In genomic region chr2:119172862-119173576, GRCm38 (mm10) we compare ENCODE assay signal across 8 mouse cellular contexts. TPM values are rescaled to one million over a fixed set of nuclear protein-coding genes. Genes with fewer than 3 reads are reported as not detected.
A peak's percentile ranks its signal among the peaks of the same experiment; 100 is the strongest.
DNase-seq lines count a peak whose midpoint lies in the region; ATAC-seq lines count a peak whose summit lies in the region.

No protein-coding gene starts in this region.

- H3K9ac ChIP-seq in embryonic facial prominence, embryonic 11.5 days (replicated peaks; ENCODE audit: low read length) = 0 out of 2 replicates have a peak overlapping the region, but pooled peaks have one; percentile 18
- H3K9ac ChIP-seq in intestine, embryonic 15.5 days = no peak overlapping the region
- H3K9ac ChIP-seq in liver, embryonic 15.5 days = 0 out of 2 replicates have a peak overlapping the region, but pooled peaks have one; percentile 6
- H3K9ac ChIP-seq in neural tube, embryonic 14.5 days (replicated peaks; ENCODE audit: low read depth, low read length) = 0 out of 2 replicates have a peak overlapping the region, but pooled peaks have one; percentile 37

- no peak for DNase-seq in embryonic facial prominence, embryonic 11.5 days (ENCODE audit: low spot score)
- no peak for DNase-seq in embryonic facial prominence, embryonic 10.5 days (ENCODE audit: low spot score)
- DNase-seq in adrenal gland, postnatal 4 days (ENCODE audit: low spot score in 2 of 2) = peak; percentile 31 to 73
- DNase-seq in thymus, adult 18-20 months = no peak

- no peak for ATAC-seq in embryonic facial prominence, embryonic 11.5 days (replicated peaks; ENCODE audit: insufficient number of reproducible peaks, low FRiP score, low TSS enrichment, low read depth)
- ATAC-seq in granulocyte monocyte progenitor cell, adult 5-6 weeks (replicated peaks; ENCODE audit: poor library complexity, severe bottlenecking) = peak; percentile 44
- ATAC-seq in intestine, embryonic 15.5 days = peak; percentile 81
- peak; percentile 58 for ATAC-seq in liver, embryonic 15.5 days (ENCODE audit: insufficient read depth)
- peak; percentile 62 for ATAC-seq in neural tube, embryonic 14.5 days (ENCODE audit: low read depth)

- H3K27ac ChIP-seq in embryonic facial prominence, embryonic 11.5 days (replicated peaks; ENCODE audit: low read depth, low read length) = no peak overlapping the region
- H3K27ac ChIP-seq in embryonic facial prominence, embryonic 10.5 days (replicated peaks) = no peak overlapping the region
- peak overlapping the region; percentile 5 for H3K27ac ChIP-seq in intestine, embryonic 15.5 days
- peak overlapping the region; percentile 41; the same call in 1 of the 2 replicates for H3K27ac ChIP-seq in liver, embryonic 15.5 days (replicated peaks)
- H3K27ac ChIP-seq in neural tube, embryonic 14.5 days (ENCODE audit: low read depth, low read length) = peak overlapping the region; percentile 40; the same call in 1 of the 2 replicates

- H3K4me2 ChIP-seq in embryonic facial prominence, embryonic 11.5 days (ENCODE audit: low read depth, low read length) = no peak overlapping the region
- peak overlapping the region; percentile 42 for H3K4me2 ChIP-seq in intestine, embryonic 15.5 days (replicated peaks)
- peak overlapping the region; percentile 44 for H3K4me2 ChIP-seq in liver, embryonic 15.5 days
- peak overlapping the region; percentile 21 for H3K4me2 ChIP-seq in neural tube, embryonic 14.5 days (ENCODE audit: low read depth, low read length)

- H3K4me1 ChIP-seq in embryonic facial prominence, embryonic 11.5 days (ENCODE audit: control insufficient read depth, insufficient read depth, low read length) = no peaks in the 10 kb centered on the region; the same call in 1 of the 2 replicates
- H3K4me1 ChIP-seq in embryonic facial prominence, embryonic 10.5 days = peaks cover 40% of the 10 kb centered on the region
- peaks cover 24% of the 10 kb centered on the region for H3K4me1 ChIP-seq in intestine, embryonic 15.5 days (replicated peaks)
- H3K4me1 ChIP-seq in liver, embryonic 15.5 days (replicated peaks) = peaks cover 31% of the 10 kb centered on the region
- H3K4me1 ChIP-seq in neural tube, embryonic 14.5 days (ENCODE audit: control insufficient read depth, insufficient read depth, low read length) = peaks cover 14% of the 10 kb centered on the region

- peaks cover 2% of the 10 kb centered on the region; the same call in 1 of the 2 replicates for H3K27me3 ChIP-seq in embryonic facial prominence, embryonic 11.5 days (ENCODE audit: control insufficient read depth, insufficient read depth, low read length)
- peaks cover 28% of the 10 kb centered on the region for H3K27me3 ChIP-seq in embryonic facial prominence, embryonic 10.5 days (replicated peaks; ENCODE audit: low read depth, poor library complexity, severe bottlenecking)
- H3K27me3 ChIP-seq in intestine, embryonic 15.5 days (replicated peaks) = no peaks in the 10 kb centered on the region; the same call in 1 of the 2 replicates
- peaks cover 19% of the 10 kb centered on the region for H3K27me3 ChIP-seq in liver, embryonic 15.5 days
- no peaks in the 10 kb centered on the region for H3K27me3 ChIP-seq in neural tube, embryonic 14.5 days (ENCODE audit: control insufficient read depth, insufficient read depth, low read length)

- WGBS in embryonic facial prominence, embryonic 11.5 days = 34% methylated on average over 13 of the region's 13 CpGs
- WGBS in embryonic facial prominence, embryonic 10.5 days = 32% methylated on average over 13 of the region's 13 CpGs
- WGBS in intestine, embryonic 15.5 days = 11% methylated on average over 13 of the region's 13 CpGs
- WGBS in liver, embryonic 15.5 days (ENCODE audit: insufficient replicate concordance) = 6% methylated on average over 13 of the region's 13 CpGs
- 8% methylated on average over 13 of the region's 13 CpGs for WGBS in neural tube, embryonic 14.5 days

- no peak overlapping the region for H3K4me3 ChIP-seq in embryonic facial prominence, embryonic 11.5 days (ENCODE audit: low read depth, low read length)
- no peak overlapping the region for H3K4me3 ChIP-seq in embryonic facial prominence, embryonic 10.5 days
- no peak overlapping the region for H3K4me3 ChIP-seq in intestine, embryonic 15.5 days (replicated peaks)
- H3K4me3 ChIP-seq in liver, embryonic 15.5 days (replicated peaks) = no peak overlapping the region
- H3K4me3 ChIP-seq in neural tube, embryonic 14.5 days (ENCODE audit: low read depth, low read length) = no peak overlapping the region

- H3K36me3 ChIP-seq in embryonic facial prominence, embryonic 11.5 days (replicated peaks; ENCODE audit: control insufficient read depth, insufficient read depth, low read depth, low read length) = no peaks in the 10 kb centered on the region
- H3K36me3 ChIP-seq in embryonic facial prominence, embryonic 10.5 days (replicated peaks) = peaks cover 19% of the 10 kb centered on the region
- H3K36me3 ChIP-seq in intestine, embryonic 15.5 days = no peaks in the 10 kb centered on the region
- H3K36me3 ChIP-seq in liver, embryonic 15.5 days (replicated peaks) = 0 out of 2 replicates have a peak, but pooled peaks cover 9% of the 10 kb centered on the region
- no peaks in the 10 kb centered on the region for H3K36me3 ChIP-seq in neural tube, embryonic 14.5 days (ENCODE audit: control insufficient read depth, insufficient read depth, low read length)

- no peaks in the 10 kb centered on the region for H3K9me3 ChIP-seq in embryonic facial prominence, embryonic 11.5 days (replicated peaks; ENCODE audit: control insufficient read depth, low read length)
- H3K9me3 ChIP-seq in embryonic facial prominence, embryonic 10.5 days = no peaks in the 10 kb centered on the region
- H3K9me3 ChIP-seq in intestine, embryonic 15.5 days = no peaks in the 10 kb centered on the region
- no peaks in the 10 kb centered on the region for H3K9me3 ChIP-seq in liver, embryonic 15.5 days (replicated peaks)
- no peaks in the 10 kb centered on the region for H3K9me3 ChIP-seq in neural tube, embryonic 14.5 days (ENCODE audit: control insufficient read depth, low read length)

RNA-seq across cellular contexts. Expression of gene Gm14137, which starts 1.3 kb away (rescaled TPM):
- polyA plus RNA-seq in embryonic facial prominence, embryonic 11.5 days (2014; fragmentation: Nextera tagmentation; extraction: Ambion mirVana) = 0.31 and 0.41 TPM in 2 replicates
- 0.77 and 1.0 TPM in 2 replicates for polyA plus RNA-seq in embryonic facial prominence, embryonic 10.5 days (2016; fragmentation: Nextera tagmentation; extraction: Ambion mirVana)
- total RNA-seq in adrenal gland, postnatal 4 days (2021) = under 1 TPM; 0.25 to 0.34 TPM
- not detected in 2 replicates for total RNA-seq in granulocyte monocyte progenitor cell, adult 5-6 weeks (2014; fragmentation: Nextera tagmentation)
- total RNA-seq in granulocyte monocyte progenitor cell, adult 5-6 weeks (2017) = not detected in 2 replicates
- 0.30 and 0.38 TPM in 2 replicates for polyA plus RNA-seq in intestine, embryonic 15.5 days (2015; fragmentation: Nextera tagmentation; extraction: Ambion mirVana)
- 0.10 TPM in 2 replicates for polyA plus RNA-seq in liver, embryonic 15.5 days (2015; fragmentation: Nextera tagmentation; extraction: Ambion mirVana)
- polyA plus RNA-seq in neural tube, embryonic 14.5 days (2014; fragmentation: Nextera tagmentation; extraction: Ambion mirVana) = 0.36 and 0.78 TPM in 2 replicates

RNA-seq across cellular contexts. Expression of gene Gchfr, which starts 5.4 kb away (rescaled TPM):
- 2.9 and 6.4 TPM in 2 replicates for polyA plus RNA-seq in embryonic facial prominence, embryonic 11.5 days (2014; fragmentation: Nextera tagmentation; extraction: Ambion mirVana)
- 5.3 and 6.1 TPM in 2 replicates for polyA plus RNA-seq in embryonic facial prominence, embryonic 10.5 days (2016; fragmentation: Nextera tagmentation; extraction: Ambion mirVana)
- 10 to 100 TPM in 1 of 2 experiments, 1 to 10 TPM in 1; 7.2 to 16.8 TPM for total RNA-seq in adrenal gland, postnatal 4 days (2021)
- 1.3 TPM in 1 of 2 replicates, not detected in the other for total RNA-seq in granulocyte monocyte progenitor cell, adult 5-6 weeks (2014; fragmentation: Nextera tagmentation)
- total RNA-seq in granulocyte monocyte progenitor cell, adult 5-6 weeks (2017) = 1.2 TPM in 1 of 2 replicates, not detected in the other
- 21.1 and 27.3 TPM in 2 replicates for polyA plus RNA-seq in intestine, embryonic 15.5 days (2015; fragmentation: Nextera tagmentation; extraction: Ambion mirVana)
- polyA plus RNA-seq in liver, embryonic 15.5 days (2015; fragmentation: Nextera tagmentation; extraction: Ambion mirVana) = 81.3 and 102 TPM in 2 replicates
- 1.6 and 1.8 TPM in 2 replicates for polyA plus RNA-seq in neural tube, embryonic 14.5 days (2014; fragmentation: Nextera tagmentation; extraction: Ambion mirVana)

RNA-seq across cellular contexts. Expression of gene Rmdn3, which starts 16.2 kb away (rescaled TPM):
- polyA plus RNA-seq in embryonic facial prominence, embryonic 11.5 days (2014; fragmentation: Nextera tagmentation; extraction: Ambion mirVana) = 43.1 and 44.2 TPM in 2 replicates
- polyA plus RNA-seq in embryonic facial prominence, embryonic 10.5 days (2016; fragmentation: Nextera tagmentation; extraction: Ambion mirVana) = 47.3 and 50.7 TPM in 2 replicates
- 10 to 100 TPM; 40.5 to 42.5 TPM for total RNA-seq in adrenal gland, postnatal 4 days (2021)
- 25.4 and 27.2 TPM in 2 replicates for total RNA-seq in granulocyte monocyte progenitor cell, adult 5-6 weeks (2014; fragmentation: Nextera tagmentation)
- total RNA-seq in granulocyte monocyte progenitor cell, adult 5-6 weeks (2017) = 31.6 and 34.3 TPM in 2 replicates
- polyA plus RNA-seq in intestine, embryonic 15.5 days (2015; fragmentation: Nextera tagmentation; extraction: Ambion mirVana) = 48.5 and 49.5 TPM in 2 replicates
- 45.0 and 50.7 TPM in 2 replicates for polyA plus RNA-seq in liver, embryonic 15.5 days (2015; fragmentation: Nextera tagmentation; extraction: Ambion mirVana)
- 44.6 and 46.4 TPM in 2 replicates for polyA plus RNA-seq in neural tube, embryonic 14.5 days (2014; fragmentation: Nextera tagmentation; extraction: Ambion mirVana)

RNA-seq across cellular contexts. Expression of gene Zfyve19, which starts 35.4 kb away (rescaled TPM):
- 44.3 and 46.1 TPM in 2 replicates for polyA plus RNA-seq in embryonic facial prominence, embryonic 11.5 days (2014; fragmentation: Nextera tagmentation; extraction: Ambion mirVana)
- polyA plus RNA-seq in embryonic facial prominence, embryonic 10.5 days (2016; fragmentation: Nextera tagmentation; extraction: Ambion mirVana) = 52.9 and 58.5 TPM in 2 replicates
- 10 to 100 TPM; 38.8 to 43.2 TPM for total RNA-seq in adrenal gland, postnatal 4 days (2021)
- 49.0 and 76.4 TPM in 2 replicates for total RNA-seq in granulocyte monocyte progenitor cell, adult 5-6 weeks (2014; fragmentation: Nextera tagmentation)
- total RNA-seq in granulocyte monocyte progenitor cell, adult 5-6 weeks (2017) = 66.1 and 83.0 TPM in 2 replicates
- polyA plus RNA-seq in intestine, embryonic 15.5 days (2015; fragmentation: Nextera tagmentation; extraction: Ambion mirVana) = 59.3 and 64.9 TPM in 2 replicates
- polyA plus RNA-seq in liver, embryonic 15.5 days (2015; fragmentation: Nextera tagmentation; extraction: Ambion mirVana) = 19.0 and 21.6 TPM in 2 replicates
- 57.9 and 62.4 TPM in 2 replicates for polyA plus RNA-seq in neural tube, embryonic 14.5 days (2014; fragmentation: Nextera tagmentation; extraction: Ambion mirVana)

RNA-seq across cellular contexts. Expression of gene Dnajc17, which starts 35.6 kb away (rescaled TPM):
- 25.9 and 26.2 TPM in 2 replicates for polyA plus RNA-seq in embryonic facial prominence, embryonic 11.5 days (2014; fragmentation: Nextera tagmentation; extraction: Ambion mirVana)
- 25.2 and 25.4 TPM in 2 replicates for polyA plus RNA-seq in embryonic facial prominence, embryonic 10.5 days (2016; fragmentation: Nextera tagmentation; extraction: Ambion mirVana)
- total RNA-seq in adrenal gland, postnatal 4 days (2021) = 10 to 100 TPM; 24.4 to 26.0 TPM
- total RNA-seq in granulocyte monocyte progenitor cell, adult 5-6 weeks (2014; fragmentation: Nextera tagmentation) = 18.6 and 22.0 TPM in 2 replicates
- total RNA-seq in granulocyte monocyte progenitor cell, adult 5-6 weeks (2017) = 57.1 and 60.6 TPM in 2 replicates
- polyA plus RNA-seq in intestine, embryonic 15.5 days (2015; fragmentation: Nextera tagmentation; extraction: Ambion mirVana) = 15.9 and 18.5 TPM in 2 replicates
- 7.0 and 7.1 TPM in 2 replicates for polyA plus RNA-seq in liver, embryonic 15.5 days (2015; fragmentation: Nextera tagmentation; extraction: Ambion mirVana)
- 22.5 and 24.0 TPM in 2 replicates for polyA plus RNA-seq in neural tube, embryonic 14.5 days (2014; fragmentation: Nextera tagmentation; extraction: Ambion mirVana)

Comparison
In these comparisons a context has a peak if more than half of its experiments do, and no peak if none do; other contexts are left out.
1. DNase-seq: peak in adrenal gland, postnatal 4 days (2 of 2); none in embryonic facial prominence, embryonic 11.5 days (single experiment), embryonic facial prominence, embryonic 10.5 days (single experiment) and thymus, adult 18-20 months (0 of 2).
2. H3K27ac ChIP-seq: peak in intestine, embryonic 15.5 days (single experiment), liver, embryonic 15.5 days (single experiment) and neural tube, embryonic 14.5 days (single experiment); none in embryonic facial prominence, embryonic 11.5 days (single experiment) and embryonic facial prominence, embryonic 10.5 days (single experiment).